17 mouse cellular contexts compared by ENCODE assay signal in the genomic region with DNA sequence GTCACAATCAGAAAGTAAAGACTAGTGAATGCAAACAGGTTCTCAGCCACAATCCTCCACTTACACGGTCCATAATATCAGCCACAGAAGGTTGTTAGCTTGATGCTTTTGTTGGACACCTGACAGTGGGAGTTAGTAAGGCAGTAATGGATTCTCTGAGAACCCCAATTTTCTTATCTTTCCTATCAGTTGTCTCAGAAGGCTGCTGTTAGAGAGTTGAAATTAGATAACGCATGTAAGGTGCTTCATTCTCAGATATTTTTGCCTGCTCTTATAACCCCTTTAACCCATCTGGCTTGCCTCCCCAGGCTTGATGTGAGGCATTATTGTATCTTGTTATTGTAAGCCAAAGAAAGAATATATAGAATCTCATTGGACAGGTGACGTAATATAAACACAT.
"Had no signal": no experiment of that assay in that cellular context is flagged by ENCODE, and none has a peak within 500 bp of the region (broad histone marks: within the 10 kb centered on the region; RNA-seq: fewer than 3 reads in every experiment).

No protein-coding gene starts in this region.

- DNase-seq: kidney, adult 11 months; kidney, adult 8-10 months; kidney, postnatal 10 days; kidney, postnatal 36 days; left cerebral cortex, postnatal 4 days; lung, adult 2 months; midbrain, embryonic 14.5 days; right cerebral cortex, postnatal 14 days; right cerebral cortex, postnatal 4 days; thymus, postnatal 25 days had no signal

- H3K4me3 ChIP-seq: kidney, embryonic 15.5 days; limb, embryonic 12.5 days; limb, embryonic 15.5 days; megakaryocyte, embryonic 14.5 days had no signal

- H3K36me3 ChIP-seq: kidney, embryonic 15.5 days; limb, embryonic 12.5 days; limb, embryonic 15.5 days had no signal

- H3K27ac ChIP-seq: kidney, embryonic 15.5 days; limb, embryonic 12.5 days; limb, embryonic 15.5 days; macrophage; stomach, postnatal 0 days had no signal

- H3K9ac ChIP-seq: kidney, embryonic 15.5 days; limb, embryonic 12.5 days; limb, embryonic 15.5 days had no signal

- H3K9me3 ChIP-seq: kidney, embryonic 15.5 days; limb, embryonic 12.5 days; limb, embryonic 15.5 days; megakaryocyte, embryonic 14.5 days had no signal

- H3K4me1 ChIP-seq: kidney, embryonic 15.5 days; limb, embryonic 12.5 days; limb, embryonic 15.5 days had no signal

- H3K4me2 ChIP-seq: kidney, embryonic 15.5 days; limb, embryonic 12.5 days; limb, embryonic 15.5 days; midbrain, embryonic 11.5 days had no signal

- H3K27me3 ChIP-seq: kidney, embryonic 15.5 days; limb, embryonic 12.5 days; limb, embryonic 15.5 days; megakaryocyte, embryonic 14.5 days had no signal
